Mouse (Mus musculus) neural tube, embryonic 14.5 days (tissue): Measurements from ENCODE around the gene Epop. TPM values are rescaled to one million over a fixed set of nuclear protein-coding genes. Genes with fewer than 3 reads are reported as not detected.
A peak's percentile ranks its signal among the peaks of the same experiment; 100 is the strongest.
"Not testable (repeated sequence)": the region's sequence is repeated elsewhere in the genome, so short reads cannot be mapped to it uniquely, and the experiment has no call there.

Experiments
- ATAC-seq: fragments of 200-750 bp; cut with Nextera tagmentation; 2 replicates; pipeline ENCODE4 v1.8.0; 2017; ENCODE audit warnings: low read depth, mild to moderate bottlenecking, moderate TSS enrichment, moderate library complexity
- H3K27ac ChIP-seq: fragments of 300-500 bp; sonication (generic); 2 replicates; pipeline ENCODE4 v1.5.1; 2014; ENCODE audit warnings: low read depth, mild to moderate bottlenecking, control low read depth, low read length, moderate library complexity, mixed read lengths
- H3K27me3 ChIP-seq: fragments of 300-500 bp; sonication (generic); 2 replicates; pipeline ENCODE4 v1.6.1; 2014; ENCODE audit warnings: low read length; ENCODE audit not compliant: control insufficient read depth, insufficient read depth
- H3K36me3 ChIP-seq: fragments of 300-500 bp; sonication (generic); 2 replicates; pipeline ENCODE4 v1.6.1; 2014; ENCODE audit warnings: low read length, mixed read lengths; ENCODE audit not compliant: control insufficient read depth, insufficient read depth
- H3K4me1 ChIP-seq: fragments of 300-500 bp; sonication (generic); 2 replicates; pipeline ENCODE4 v1.6.1; 2014; ENCODE audit warnings: low read length; ENCODE audit not compliant: control insufficient read depth, insufficient read depth
- H3K4me2 ChIP-seq: fragments of 300-500 bp; sonication (generic); 2 replicates; pipeline ENCODE4 v1.6.1; 2014; ENCODE audit warnings: mild to moderate bottlenecking, low read depth, low read length, control low read depth
- H3K4me3 ChIP-seq: fragments of 300-500 bp; sonication (generic); 2 replicates; pipeline ENCODE4 v1.5.1; 2014; ENCODE audit warnings: low read depth, low read length, control low read depth, mixed read lengths
- H3K9ac ChIP-seq: fragments of 300-500 bp; sonication (generic); replicated peaks from 2 replicates; pipeline ENCODE4 v1.6.1; 2014; ENCODE audit warnings: low read depth, mild to moderate bottlenecking, control low read depth, low read length, mixed read lengths
- H3K9me3 ChIP-seq: fragments of 300-500 bp; sonication (generic); 2 replicates; pipeline ENCODE4 v1.6.1; 2016; ENCODE audit warnings: low read length; ENCODE audit not compliant: control insufficient read depth
- WGBS: fragments of 180-500 bp; shearing (Covaris S2); extraction: QIAGEN DNeasy Blood & Tissue Kit; methylation state at CpG from one replicate; pipeline ENCODE4 v1.1.7; 2014; 5-methylcytosine and 5-hydroxymethylcytosine counted together
- polyA plus RNA-seq: library from polyadenylated mRNA; unstranded; fragments of >200 nt; fragmentation: Nextera tagmentation; extraction: Ambion mirVana; gene quantifications from 2 replicates; pipeline ENCODE4 v1.2.1, GENCODE M21; 2014

Epop gene
- polyA plus RNA-seq, 1 experiment from 2014 or later: 1.5 TPM

GRCm38 (mm10) chr11:97641668-97642067 lies 12.2 kb upstream of the Epop start:
- Histone ChIP-seq H3K4me2 (no peak overlapping the region), H3K27me3 (no peaks in the 10 kb centered on the region), H3K27ac (no peak overlapping the region), H3K9ac (no peak overlapping the region), H3K4me3 (no peak overlapping the region), H3K9me3 (no peaks in the 10 kb centered on the region), H3K4me1 (no peaks in the 10 kb centered on the region), H3K36me3 (no peaks in the 10 kb centered on the region)
- 63% methylated on average over 8 of the region's 8 CpGs for WGBS
- ATAC-seq: no peak

DNA sequence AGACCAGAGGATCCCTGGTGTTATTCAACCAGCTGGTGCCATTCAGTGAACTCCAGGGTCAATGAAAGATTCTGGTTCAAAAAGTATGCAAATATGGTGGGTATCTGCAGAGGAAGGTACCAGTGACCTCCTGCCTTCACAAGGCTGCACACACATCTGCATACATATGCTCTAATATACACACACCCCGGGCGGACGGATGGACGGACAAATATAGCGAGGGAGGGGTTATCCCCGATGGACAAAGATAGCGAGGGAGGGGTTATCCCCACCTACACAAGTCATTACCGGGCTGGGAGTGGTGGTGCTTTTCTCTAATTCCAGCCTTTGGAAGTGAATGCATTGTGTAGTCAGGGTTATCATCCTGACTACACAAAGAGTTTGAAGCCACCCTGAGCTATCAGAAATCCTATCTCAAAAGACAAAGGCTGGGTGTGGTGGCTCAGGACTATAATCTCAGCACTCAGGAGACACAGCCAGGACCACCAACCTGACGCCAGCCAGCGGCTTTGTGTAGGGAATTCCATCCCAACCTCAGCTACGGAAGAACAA lies 6.0 kb upstream of the Epop start:
- no peaks in the 10 kb centered on the region for H3K9me3 ChIP-seq
- peaks cover 12% of the 10 kb centered on the region for H3K27me3 ChIP-seq
- 83% methylated on average over 11 of the region's 11 CpGs for WGBS
- no peak overlapping the region for H3K27ac ChIP-seq
- H3K36me3 ChIP-seq: no peaks in the 10 kb centered on the region
- no peak overlapping the region for H3K4me3 ChIP-seq
- H3K9ac ChIP-seq: no peak overlapping the region
- no peak for ATAC-seq
- H3K4me1 ChIP-seq: no peaks in the 10 kb centered on the region
- H3K4me2 ChIP-seq: no peak overlapping the region

DNA sequence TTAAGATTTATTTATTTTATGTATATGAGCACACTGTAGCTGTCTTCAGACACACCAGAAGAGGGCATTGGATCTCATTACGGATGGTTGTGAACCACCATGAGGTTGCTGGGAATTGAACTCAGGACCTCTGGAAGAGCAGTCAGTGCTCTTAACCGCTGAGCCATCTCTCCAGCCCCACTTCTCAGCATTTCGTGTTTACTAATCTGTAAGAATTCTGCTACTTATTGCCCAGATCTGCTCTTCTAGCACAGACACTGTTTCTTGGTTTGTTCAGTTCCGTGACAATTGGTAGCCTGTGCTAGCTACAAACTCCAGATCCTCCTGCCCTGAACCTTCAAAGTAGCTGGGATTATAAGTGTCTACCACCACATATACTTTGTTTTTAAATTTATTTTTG lies 2.9 kb upstream of the Epop start:
- not testable (repeated sequence) for H3K4me2 ChIP-seq, ATAC-seq, H3K9ac ChIP-seq, H3K27ac ChIP-seq, H3K4me3 ChIP-seq, H3K9me3 ChIP-seq, H3K36me3 ChIP-seq
- Histone ChIP-seq H3K27me3 (peaks cover 38% of the 10 kb centered on the region), H3K4me1 (peaks cover 12% of the 10 kb centered on the region)
- WGBS: 88% methylated on average over 4 of the region's 4 CpGs

DNA sequence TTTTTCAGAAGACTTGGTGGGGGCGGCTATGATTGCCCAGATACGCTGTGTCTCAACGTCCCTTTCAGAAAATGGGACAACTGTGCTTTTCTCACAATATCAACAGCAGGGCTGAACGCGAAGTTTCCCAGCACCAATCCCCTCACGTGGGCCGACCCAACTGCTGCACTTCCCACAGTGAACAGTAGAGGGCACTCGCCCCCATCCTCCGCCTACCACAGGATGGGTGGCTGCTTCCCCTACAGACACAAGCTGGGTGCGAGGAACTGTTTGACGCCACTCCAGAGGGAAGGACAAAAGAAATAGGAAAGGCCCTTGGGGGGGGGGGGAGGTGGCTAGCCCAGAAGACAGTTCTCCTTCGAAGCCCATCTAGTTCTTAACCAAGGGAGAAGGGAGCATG lies 2.4 kb upstream of the Epop start:
- H3K27me3 ChIP-seq: peaks cover 39% of the 10 kb centered on the region
- H3K27ac ChIP-seq: no peak overlapping the region
- H3K9me3 ChIP-seq: no peaks in the 10 kb centered on the region
- ATAC-seq: no peak
- H3K4me3 ChIP-seq: no peak overlapping the region
- 3% methylated on average over 12 of the region's 12 CpGs for WGBS
- no peaks in the 10 kb centered on the region for H3K36me3 ChIP-seq
- peaks cover 17% of the 10 kb centered on the region for H3K4me1 ChIP-seq
- H3K9ac ChIP-seq: no peak overlapping the region
- H3K4me2 ChIP-seq: no peak overlapping the region

DNA sequence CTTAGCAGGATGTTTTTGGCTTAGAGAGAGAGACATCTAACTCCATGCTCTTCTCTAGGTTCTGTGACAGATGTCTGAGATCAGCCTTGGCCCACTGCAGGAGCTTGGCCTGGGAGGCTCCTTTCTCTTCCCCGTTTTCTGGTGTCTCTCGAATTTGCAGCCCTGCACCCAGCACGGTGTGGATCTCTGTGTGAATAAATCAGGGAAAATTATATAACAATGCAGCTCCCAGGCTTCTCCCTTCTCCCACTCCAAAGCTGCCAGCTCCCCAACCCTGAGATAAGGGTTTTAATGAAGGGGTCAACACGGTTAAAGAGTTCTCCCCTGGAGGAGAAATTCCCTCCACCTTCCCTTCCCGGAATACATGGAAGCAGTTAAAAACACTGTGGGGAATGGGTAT lies 2.0 kb upstream of the Epop start:
- no peak for ATAC-seq
- no peak overlapping the region for H3K4me3 ChIP-seq
- no peak overlapping the region for H3K27ac ChIP-seq
- H3K4me2 ChIP-seq: no peak overlapping the region
- peaks cover 20% of the 10 kb centered on the region for H3K4me1 ChIP-seq
- WGBS: 18% methylated on average over 5 of the region's 5 CpGs
- H3K27me3 ChIP-seq: peaks cover 41% of the 10 kb centered on the region
- no peaks in the 10 kb centered on the region for H3K9me3 ChIP-seq
- H3K36me3 ChIP-seq: no peaks in the 10 kb centered on the region
- H3K9ac ChIP-seq: no peak overlapping the region

DNA sequence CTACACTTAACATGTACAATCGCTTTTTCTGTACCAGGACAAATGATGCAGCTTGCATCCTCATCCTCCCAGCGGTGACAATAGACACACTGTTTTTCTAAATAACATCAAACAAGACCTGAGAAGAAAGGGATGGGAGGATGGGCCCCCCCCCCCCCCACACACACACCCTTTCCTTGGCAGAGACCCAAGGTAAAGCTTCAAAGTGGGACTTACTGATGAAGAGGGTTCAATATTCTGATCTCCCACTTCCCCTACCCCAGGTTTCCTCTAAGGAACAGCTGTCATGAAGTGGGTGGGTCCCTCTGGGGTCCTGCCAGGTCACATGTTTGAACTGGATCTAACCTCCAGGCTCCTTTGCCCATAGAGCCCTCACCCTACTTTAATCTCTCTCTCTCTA lies 1.5 kb upstream of the Epop start:
- peaks cover 44% of the 10 kb centered on the region for H3K27me3 ChIP-seq
- H3K27ac ChIP-seq: no peak overlapping the region
- no peaks in the 10 kb centered on the region for H3K9me3 ChIP-seq
- H3K9ac ChIP-seq: no peak overlapping the region
- no peak overlapping the region for H3K4me3 ChIP-seq
- 42% methylated on average over 2 of the region's 2 CpGs for WGBS
- H3K36me3 ChIP-seq: no peaks in the 10 kb centered on the region
- ATAC-seq: no peak
- H3K4me1 ChIP-seq: peaks cover 20% of the 10 kb centered on the region
- H3K4me2 ChIP-seq: no peak overlapping the region

- peak; percentile 52 for ATAC-seq
- Histone ChIP-seq H3K27me3 (peaks cover 51% of the 10 kb centered on the region), H3K4me1 (peaks cover 20% of the 10 kb centered on the region), H3K9ac (peak overlapping the region; percentile 74), H3K4me2 (peak overlapping the region; percentile 75), H3K36me3 (no peaks in the 10 kb centered on the region), H3K4me3 (peak overlapping the region; percentile 63), H3K27ac (no peak overlapping the region), H3K9me3 (no peaks in the 10 kb centered on the region)
- under 1% methylated on average over 62 of the region's 106 CpGs for WGBS
Measured at GRCm38 (mm10) chr11:97628568-97629518, 659 bp downstream of the Epop start.

DNA sequence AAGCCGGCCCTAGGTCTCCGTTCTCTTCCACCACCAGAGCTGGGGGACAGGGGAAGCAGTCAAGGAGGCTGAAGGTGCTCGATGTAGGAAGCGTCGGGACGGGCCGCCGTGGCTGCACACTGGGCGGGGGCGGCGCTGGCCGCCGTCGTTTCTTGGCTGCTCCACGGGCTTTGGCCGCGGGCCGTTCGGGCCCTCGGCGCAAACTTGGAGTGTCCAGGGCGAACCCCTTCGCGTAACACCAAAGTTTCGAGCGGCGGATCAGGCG lies 1.3 kb downstream of the Epop start:
- Histone ChIP-seq H3K4me2 (peak overlapping the region; percentile 75), H3K4me1 (peaks cover 20% of the 10 kb centered on the region), H3K36me3 (no peaks in the 10 kb centered on the region), H3K9me3 (no peaks in the 10 kb centered on the region), H3K4me3 (peak overlapping the region; percentile 63), H3K27ac (no peak overlapping the region), H3K9ac (no peak overlapping the region), H3K27me3 (peaks cover 53% of the 10 kb centered on the region)
- no peak for ATAC-seq
- under 1% methylated on average over 22 of the region's 28 CpGs for WGBS

DNA sequence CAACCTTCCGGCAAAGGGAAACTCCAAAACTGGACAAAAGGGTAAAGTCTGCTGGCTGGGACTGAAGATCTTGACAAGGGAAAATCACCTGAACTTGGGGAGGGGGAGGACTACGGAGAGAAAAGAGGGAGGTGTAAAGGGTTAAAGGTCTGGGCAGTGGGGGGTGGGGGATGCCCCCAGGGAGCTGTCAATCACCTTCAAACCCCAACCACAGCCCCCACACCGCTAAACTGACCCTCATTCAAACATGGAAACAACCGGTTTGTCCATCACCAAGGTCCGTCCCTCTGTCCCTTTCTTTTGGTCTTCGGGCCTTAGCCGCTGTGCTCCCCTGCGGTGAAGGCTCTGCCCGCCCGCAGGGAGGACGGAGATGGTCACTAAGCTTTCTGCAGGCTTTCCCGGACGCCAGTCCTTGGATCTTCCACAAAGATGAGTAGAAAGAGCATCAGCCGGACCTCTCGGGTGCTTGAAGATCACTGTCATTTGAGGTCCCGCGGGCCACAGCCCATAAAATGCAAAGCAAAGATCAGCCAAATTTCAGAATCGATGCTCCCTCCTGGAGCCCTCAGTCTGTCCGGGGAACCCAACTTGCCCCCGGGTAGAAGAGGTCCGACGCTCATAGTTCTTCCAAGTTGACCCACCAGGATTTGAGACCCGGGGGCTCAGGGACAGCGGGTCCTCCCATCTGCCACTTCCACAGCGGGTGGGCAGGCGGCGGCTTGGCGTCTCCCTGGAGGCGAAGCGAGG lies 1.8 kb downstream of the Epop start:
- H3K27me3 ChIP-seq: peaks cover 53% of the 10 kb centered on the region
- no peaks in the 10 kb centered on the region for H3K9me3 ChIP-seq
- H3K4me1 ChIP-seq: peaks cover 20% of the 10 kb centered on the region
- H3K4me3 ChIP-seq: peak overlapping the region; percentile 63
- 2% methylated on average over 30 of the region's 30 CpGs for WGBS
- H3K27ac ChIP-seq: no peak overlapping the region
- H3K36me3 ChIP-seq: no peaks in the 10 kb centered on the region
- H3K4me2 ChIP-seq: peak overlapping the region; percentile 75
- no peak for ATAC-seq
- H3K9ac ChIP-seq: no peak overlapping the region
